Mouse (Mus musculus) lung, embryonic 14.5 days (tissue): ENCODE results near the gene Frat2. TPM values are rescaled to one million over a fixed set of nuclear protein-coding genes. Genes with fewer than 3 reads are reported as not detected.
"Not testable (repeated sequence)": the region's sequence is repeated elsewhere in the genome, so short reads cannot be mapped to it uniquely, and the experiment has no call there.

Experiments used
- ATAC-seq: fragments of 200-750 bp; cut with Nextera tagmentation; 2 replicates; pipeline ENCODE4 v1.8.0; 2017; ENCODE audit warnings: mild to moderate bottlenecking, moderate TSS enrichment, moderate library complexity; ENCODE audit not compliant: insufficient read depth
- DNase-seq: peaks from one replicate; pipeline ENCODE4 v3.0.0-alpha.2; 2015
- H3K27ac ChIP-seq: fragments of 300-500 bp; sonication (generic); 2 replicates; pipeline ENCODE4 v1.5.1; 2014; ENCODE audit warnings: low read depth, mild to moderate bottlenecking, moderate library complexity
- H3K27me3 ChIP-seq: fragments of 300-500 bp; sonication (generic); 2 replicates; pipeline ENCODE4 v1.6.1; 2014; ENCODE audit warnings: low read length, control low read depth; ENCODE audit not compliant: insufficient read depth
- H3K36me3 ChIP-seq: fragments of 300-500 bp; sonication (generic); 2 replicates; pipeline ENCODE4 v1.6.1; 2014; ENCODE audit warnings: control low read depth; ENCODE audit not compliant: insufficient read depth
- H3K4me1 ChIP-seq: fragments of 300-500 bp; sonication (generic); 2 replicates; pipeline ENCODE4 v1.6.1; 2014; ENCODE audit warnings: antibody characterized with exemption, control low read depth; ENCODE audit not compliant: insufficient read depth
- H3K4me2 ChIP-seq: fragments of 300-500 bp; sonication (generic); 2 replicates; pipeline ENCODE4 v1.6.1; 2014; ENCODE audit warnings: mild to moderate bottlenecking
- H3K4me3 ChIP-seq: fragments of 300-500 bp; sonication (generic); 2 replicates; pipeline ENCODE4 v1.5.1; 2014; ENCODE audit warnings: low read depth, low read length
- H3K9ac ChIP-seq: fragments of 300-500 bp; sonication (generic); 2 replicates; pipeline ENCODE4 v1.6.1; 2014
- H3K9me3 ChIP-seq: fragments of 300-500 bp; sonication (generic); 2 replicates; pipeline ENCODE4 v1.6.1; 2016; ENCODE audit warnings: low read depth, low read length, control low read depth
- CTCF ChIP-seq: IDR thresholded peaks from 2 replicates; pipeline ENCODE4 v1.5.1; 2016; ENCODE audit warnings: antibody characterized with exemption, low read depth
- WGBS: fragments of 180-500 bp; shearing (Covaris S2); extraction: QIAGEN DNeasy Blood & Tissue Kit; methylation state at CpG from one replicate; pipeline ENCODE4 v1.1.7; 2014; 5-methylcytosine and 5-hydroxymethylcytosine counted together
- polyA plus RNA-seq: library from polyadenylated mRNA; unstranded; fragments of >200 nt; fragmentation: Nextera tagmentation; extraction: Ambion mirVana; gene quantifications from 2 replicates; pipeline ENCODE4 v1.2.1, GENCODE M21; 2014

Gene Frat2
- polyA plus RNA-seq, 1 experiment from 2014 or later: 2.6 TPM

GRCm38 (mm10) chr19:41881842-41882241 lies 33.9 kb upstream of the Frat2 start:
- DNase-seq (no peak), ATAC-seq (no peak)
- Histone ChIP-seq H3K9ac (no peak overlapping the region), H3K27me3 (no peaks in the 10 kb centered on the region), H3K36me3 (peaks cover 79% of the 10 kb centered on the region), H3K4me1 (no peaks in the 10 kb centered on the region), H3K27ac (no peak overlapping the region), H3K9me3 (no peaks in the 10 kb centered on the region), H3K4me2 (no peak overlapping the region), H3K4me3 (no peak overlapping the region)
- no peak for TF ChIP-seq CTCF
- 95% methylated on average over 4 of the region's 4 CpGs for WGBS

GRCm38 (mm10) chr19:41874356-41874755 lies 26.4 kb upstream of the Frat2 start:
- H3K4me1 ChIP-seq: no peaks in the 10 kb centered on the region
- ATAC-seq (no peak), DNase-seq (no peak)
- no peaks in the 10 kb centered on the region for H3K9me3 ChIP-seq
- no peak overlapping the region for H3K27ac ChIP-seq
- 89% methylated on average over 14 of the region's 14 CpGs for WGBS
- no peak for TF ChIP-seq CTCF
- H3K9ac ChIP-seq: no peak overlapping the region
- no peak overlapping the region for H3K4me3 ChIP-seq
- no peaks in the 10 kb centered on the region for H3K27me3 ChIP-seq
- no peak overlapping the region for H3K4me2 ChIP-seq
- H3K36me3 ChIP-seq: peaks cover 76% of the 10 kb centered on the region

GRCm38 (mm10) chr19:41872285-41872684 lies 24.4 kb upstream of the Frat2 start:
- no peak overlapping the region for H3K9ac ChIP-seq
- H3K27me3 ChIP-seq: no peaks in the 10 kb centered on the region
- no peak for TF ChIP-seq CTCF
- H3K27ac ChIP-seq: no peak overlapping the region
- H3K9me3 ChIP-seq: no peaks in the 10 kb centered on the region
- 94% methylated on average over 2 of the region's 2 CpGs for WGBS
- ATAC-seq: no peak
- peaks cover 82% of the 10 kb centered on the region for H3K36me3 ChIP-seq
- H3K4me1 ChIP-seq: no peaks in the 10 kb centered on the region
- H3K4me2 ChIP-seq: no peak overlapping the region
- DNase-seq: no peak
- H3K4me3 ChIP-seq: no peak overlapping the region

GRCm38 (mm10) chr19:41869946-41870345 lies 22.0 kb upstream of the Frat2 start:
- DNase-seq: peak; percentile 11
- not testable (repeated sequence) for H3K4me1 ChIP-seq, H3K4me2 ChIP-seq, H3K9me3 ChIP-seq, ATAC-seq, H3K9ac ChIP-seq, H3K27ac ChIP-seq, H3K4me3 ChIP-seq, H3K27me3 ChIP-seq
- 85% methylated on average over 5 of the region's 5 CpGs for WGBS
- peaks cover 77% of the 10 kb centered on the region for H3K36me3 ChIP-seq

- Histone ChIP-seq H3K27me3 (no peaks in the 10 kb centered on the region), H3K4me3 (no peak overlapping the region), H3K27ac (no peak overlapping the region), H3K9me3 (no peaks in the 10 kb centered on the region), H3K36me3 (peaks cover 74% of the 10 kb centered on the region), H3K9ac (no peak overlapping the region), H3K4me2 (no peak overlapping the region), H3K4me1 (no peaks in the 10 kb centered on the region)
- no peak for TF ChIP-seq CTCF
- DNase-seq: no peak
- no peak for ATAC-seq
- 94% methylated on average over 5 of the region's 5 CpGs for WGBS
Observed at GRCm38 (mm10) chr19:41869296-41869695, 21.4 kb upstream of the Frat2 start.

GRCm38 (mm10) chr19:41866707-41867106 lies 18.8 kb upstream of the Frat2 start:
- TF ChIP-seq CTCF: no peak
- H3K27ac ChIP-seq: no peak overlapping the region
- DNase-seq (no peak), ATAC-seq (no peak)
- H3K9me3 ChIP-seq: no peaks in the 10 kb centered on the region
- no peak overlapping the region for H3K4me2 ChIP-seq
- H3K36me3 ChIP-seq: peaks cover 63% of the 10 kb centered on the region
- H3K4me3 ChIP-seq: no peak overlapping the region
- H3K9ac ChIP-seq: no peak overlapping the region
- no peaks in the 10 kb centered on the region for H3K4me1 ChIP-seq
- WGBS: 84% methylated on average over 8 of the region's 8 CpGs
- H3K27me3 ChIP-seq: no peaks in the 10 kb centered on the region

GRCm38 (mm10) chr19:41857816-41858310 lies 9.9 kb upstream of the Frat2 start:
- H3K4me3 ChIP-seq: no peak overlapping the region
- no peak overlapping the region for H3K27ac ChIP-seq
- H3K9ac ChIP-seq: no peak overlapping the region
- no peaks in the 10 kb centered on the region for H3K4me1 ChIP-seq
- DNase-seq (no peak), ATAC-seq (no peak)
- H3K27me3 ChIP-seq: no peaks in the 10 kb centered on the region
- no peak for TF ChIP-seq CTCF
- H3K36me3 ChIP-seq: peaks cover 8% of the 10 kb centered on the region; the same call in 1 of the 2 replicates
- H3K4me2 ChIP-seq: no peak overlapping the region
- no peaks in the 10 kb centered on the region for H3K9me3 ChIP-seq
- WGBS: 61% methylated on average over 3 of the region's 3 CpGs
